Mouse (Mus musculus): ENCODE data around the gene Tdrd9. TPM values are rescaled to one million over a fixed set of nuclear protein-coding genes. Genes with fewer than 3 reads are reported as not detected.
"Not testable (repeated sequence)": the region's sequence is repeated elsewhere in the genome, so short reads cannot be mapped to it uniquely, and the experiment has no call there.

Tdrd9 gene
- total RNA-seq, 2 experiments from 2014 or later = 0.26 to 0.88 TPM

DNA sequence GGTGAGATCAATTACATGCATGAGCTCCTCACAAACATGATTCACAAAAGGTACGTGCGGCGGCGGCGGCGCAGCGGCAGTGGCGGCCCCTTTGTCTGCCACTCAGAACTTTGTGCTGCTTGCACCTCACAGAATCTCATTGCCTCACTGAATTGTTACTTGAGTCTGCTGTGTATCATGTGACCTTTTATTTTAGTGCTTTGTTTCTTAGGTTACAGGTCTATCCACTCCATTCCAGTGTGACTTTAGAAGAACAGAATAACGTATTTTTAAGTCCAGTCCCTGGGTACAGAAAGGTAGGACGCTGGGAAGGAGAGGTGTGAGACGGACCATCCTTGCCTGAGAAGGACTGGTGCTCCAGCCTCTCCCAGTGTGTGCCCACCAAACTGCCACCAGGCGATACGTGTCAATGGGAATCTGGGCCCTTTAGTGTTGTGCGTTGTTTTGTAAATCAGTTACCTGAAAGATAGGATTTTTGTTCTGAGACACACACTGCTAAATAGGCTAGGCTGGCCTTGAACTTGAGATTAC is 42.0 kb downstream of the Tdrd9 start:
- intact Hi-C loops (cut with DNase I) = no loop called here
- no peak for DNase-seq (ENCODE audit: extremely low spot score in 1 of 2, low spot score in 2 of 2)

DNA sequence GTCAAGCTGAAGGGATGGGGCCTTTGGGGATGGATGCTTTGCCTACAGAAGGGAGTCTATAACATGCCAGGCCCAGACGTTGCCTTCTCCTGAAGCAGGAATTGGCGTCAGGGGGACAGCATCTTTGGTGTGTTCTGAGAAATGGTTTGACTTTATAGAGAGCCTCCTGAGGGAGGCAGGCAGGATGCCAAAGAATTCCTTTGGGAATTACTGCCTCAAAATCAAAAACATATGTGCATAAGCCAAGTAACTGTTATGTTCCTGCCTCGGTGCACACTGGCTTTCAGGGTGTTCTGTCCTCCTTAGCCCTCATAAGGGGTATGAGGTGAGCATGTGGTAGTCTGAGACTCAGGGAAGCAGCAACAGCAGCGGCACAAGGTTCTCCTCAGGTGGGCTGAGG is 45.0 kb downstream of the Tdrd9 start:
- DNase-seq (ENCODE audit: extremely low spot score in 1 of 2, low spot score in 2 of 2) = no peak
- intact Hi-C loops (cut with DNase I) = no loop called here

DNA sequence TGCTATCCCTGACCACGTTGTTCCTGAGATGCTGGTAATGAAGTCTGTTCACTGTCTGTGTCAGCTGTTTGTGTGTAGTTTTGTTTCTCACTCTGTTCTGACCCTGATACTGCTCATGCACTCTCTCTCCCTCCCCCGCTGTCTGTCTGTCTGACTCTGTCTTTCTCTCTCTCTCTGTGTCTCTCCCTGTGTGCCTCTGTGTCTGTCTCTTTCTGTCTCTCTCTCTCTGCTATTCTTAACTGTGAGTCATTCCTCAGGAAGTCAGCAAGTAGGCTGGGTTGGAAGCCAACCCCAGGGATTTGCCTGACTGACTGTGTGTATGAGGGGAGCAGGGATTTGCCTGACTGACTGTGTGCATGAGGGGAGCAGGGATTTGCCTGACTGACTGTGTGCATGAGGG is 51.9 kb downstream of the Tdrd9 start:
- DNase-seq (ENCODE audit: extremely low spot score in 1 of 2, low spot score in 2 of 2) = no peak
- intact Hi-C loops (cut with DNase I) = no loop called here

DNA sequence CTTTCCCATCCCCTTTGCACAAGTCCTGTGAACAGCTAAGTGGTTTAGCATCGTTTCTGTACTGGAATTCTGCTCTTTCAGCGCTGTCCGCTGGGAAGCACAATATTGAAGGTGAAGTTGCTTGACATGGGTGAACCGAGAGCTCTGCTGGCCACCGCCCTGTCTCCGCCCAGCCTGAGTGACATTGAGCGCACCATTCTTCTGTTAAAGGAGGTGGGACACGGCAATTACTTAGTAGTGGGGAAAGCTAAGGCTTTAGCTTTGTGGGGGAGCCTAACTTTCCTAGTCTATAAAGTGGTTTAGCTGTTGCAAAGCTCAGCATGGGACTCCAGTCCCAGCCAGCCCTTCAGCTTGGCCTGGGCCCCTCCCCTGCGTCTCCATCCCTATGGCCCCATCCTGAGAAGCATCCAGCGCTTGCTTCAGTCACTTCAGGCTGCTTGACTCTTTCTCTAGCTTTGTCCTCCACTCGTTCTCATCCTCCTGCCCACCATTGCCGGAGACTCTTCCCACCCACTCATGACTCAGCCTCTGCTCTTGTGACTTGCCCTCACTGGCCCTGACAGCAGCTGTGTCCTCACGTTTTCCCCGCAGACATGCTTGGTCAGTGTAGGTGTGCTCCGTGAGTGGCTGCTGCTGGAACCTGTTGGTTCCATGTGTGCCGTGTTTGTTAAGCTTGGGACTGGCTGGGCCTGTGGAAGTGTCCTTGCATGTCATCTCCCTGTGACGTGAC is 53.4 kb downstream of the Tdrd9 start:
- no peak for DNase-seq (ENCODE audit: extremely low spot score in 1 of 2, low spot score in 2 of 2)
- intact Hi-C loops (cut with DNase I) = no loop called here

DNA sequence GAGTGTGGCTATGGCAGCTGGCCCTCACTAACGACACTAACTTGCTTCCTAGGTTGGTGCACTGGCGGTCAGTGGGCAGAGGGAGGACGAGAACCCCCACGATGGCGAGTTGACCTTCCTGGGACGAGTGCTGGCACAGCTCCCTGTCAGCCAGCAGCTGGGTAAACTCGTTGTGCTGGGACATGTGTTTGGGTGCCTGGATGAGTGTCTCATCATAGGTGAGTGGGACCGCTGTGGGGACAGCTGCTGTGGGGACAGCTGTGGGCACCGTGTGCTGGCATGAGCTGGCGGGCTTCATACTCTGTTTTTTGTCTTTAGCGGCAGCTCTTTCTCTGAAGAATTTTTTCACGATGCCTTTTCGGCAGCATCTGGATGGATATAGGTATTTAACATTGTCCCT is 54.1 kb downstream of the Tdrd9 start:
- DNase-seq (ENCODE audit: extremely low spot score in 1 of 2, low spot score in 2 of 2) = no peak
- intact Hi-C loops (cut with DNase I) = no loop called here

DNA sequence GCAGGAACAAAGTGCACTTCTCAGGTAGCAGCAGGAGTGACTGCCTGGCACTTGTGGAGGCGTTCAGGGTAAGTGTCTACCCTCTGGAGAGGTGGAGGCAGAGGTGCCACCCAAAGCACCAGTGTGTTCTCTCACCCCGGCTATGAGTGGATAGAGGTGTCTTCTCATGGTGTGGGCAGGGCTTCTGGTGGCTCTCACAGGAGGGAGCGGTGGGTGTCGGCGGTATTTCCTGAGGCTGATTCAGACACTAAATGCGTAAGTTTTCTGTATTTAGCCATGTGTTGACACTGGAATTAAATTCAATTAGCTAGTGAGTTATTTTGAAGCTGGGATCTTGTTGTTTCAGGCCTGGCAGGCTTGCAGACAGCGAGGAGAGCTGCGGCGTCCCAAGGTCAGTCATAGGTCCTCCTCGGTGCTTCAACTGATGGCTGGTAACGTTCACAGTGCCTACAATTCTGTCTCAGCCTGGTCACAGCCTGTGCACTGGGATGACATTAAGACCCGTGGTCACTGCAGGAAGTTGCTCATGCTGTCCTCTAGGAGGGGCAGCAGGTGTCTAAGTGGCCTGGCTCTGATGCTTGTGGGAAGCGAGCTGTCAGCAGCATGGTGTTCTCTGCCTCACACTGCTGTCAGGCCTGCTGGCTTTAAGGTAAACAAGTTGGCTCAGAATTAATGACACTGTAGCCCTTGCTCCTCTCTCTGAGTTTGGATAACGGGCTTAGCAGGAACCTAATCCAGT is 54.7 kb downstream of the Tdrd9 start:
- DNase-seq (ENCODE audit: extremely low spot score in 1 of 2, low spot score in 2 of 2) = no peak
- intact Hi-C loops (cut with DNase I) = no loop called here

DNA sequence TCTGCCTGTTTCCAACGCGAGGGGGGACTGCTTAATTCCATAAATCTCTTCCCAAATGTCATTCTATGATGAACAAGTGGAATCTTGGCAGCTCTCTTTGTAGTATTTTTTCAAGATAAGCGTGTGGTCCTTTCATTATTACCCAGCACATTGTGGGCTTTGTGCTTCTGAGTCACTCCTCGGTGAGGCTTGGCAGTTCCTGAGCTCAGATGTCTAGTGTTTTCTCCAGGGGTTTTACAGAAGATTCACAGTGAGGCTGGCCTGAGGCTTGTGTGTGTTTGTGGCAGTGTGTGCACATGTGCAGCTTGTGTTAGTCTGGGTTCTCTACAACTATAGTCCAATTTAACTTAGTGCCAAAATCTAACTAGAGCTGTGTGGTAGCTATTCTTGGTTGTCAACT is 56.0 kb downstream of the Tdrd9 start:
- DNase-seq (ENCODE audit: extremely low spot score in 1 of 2, low spot score in 2 of 2) = no peak
- intact Hi-C loops (cut with DNase I) = no loop called here

DNA sequence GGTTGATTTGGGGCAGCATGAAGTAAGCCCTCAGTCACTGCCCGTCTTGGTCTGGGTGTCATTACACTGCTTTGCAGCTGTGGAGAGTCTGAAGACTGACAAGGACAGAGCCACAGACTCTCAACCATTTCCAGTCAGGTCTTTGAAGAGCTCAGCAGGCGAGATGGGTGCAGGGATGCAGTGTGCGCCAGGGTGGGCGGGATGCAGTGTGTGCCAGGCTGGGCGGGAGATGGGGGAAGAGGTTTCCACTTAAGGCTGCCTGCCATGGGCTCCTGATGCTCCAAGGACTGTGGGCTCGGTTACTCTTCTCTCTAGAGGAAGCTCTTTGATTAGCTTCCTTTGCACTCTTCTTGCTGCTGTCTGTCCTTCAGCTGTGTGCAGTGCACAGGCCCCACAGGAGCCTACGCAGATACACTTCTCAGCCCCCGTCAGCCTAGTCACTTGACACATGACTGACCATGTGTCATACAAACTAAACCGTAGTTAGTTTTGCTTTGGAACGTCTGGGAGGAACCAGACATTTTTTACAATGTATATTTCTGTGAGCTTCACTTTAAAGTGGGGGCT is 62.1 kb downstream of the Tdrd9 start:
- DNase-seq (ENCODE audit: extremely low spot score in 1 of 2, low spot score in 2 of 2) = no peak
- intact Hi-C loops (cut with DNase I) = no loop called here

DNA sequence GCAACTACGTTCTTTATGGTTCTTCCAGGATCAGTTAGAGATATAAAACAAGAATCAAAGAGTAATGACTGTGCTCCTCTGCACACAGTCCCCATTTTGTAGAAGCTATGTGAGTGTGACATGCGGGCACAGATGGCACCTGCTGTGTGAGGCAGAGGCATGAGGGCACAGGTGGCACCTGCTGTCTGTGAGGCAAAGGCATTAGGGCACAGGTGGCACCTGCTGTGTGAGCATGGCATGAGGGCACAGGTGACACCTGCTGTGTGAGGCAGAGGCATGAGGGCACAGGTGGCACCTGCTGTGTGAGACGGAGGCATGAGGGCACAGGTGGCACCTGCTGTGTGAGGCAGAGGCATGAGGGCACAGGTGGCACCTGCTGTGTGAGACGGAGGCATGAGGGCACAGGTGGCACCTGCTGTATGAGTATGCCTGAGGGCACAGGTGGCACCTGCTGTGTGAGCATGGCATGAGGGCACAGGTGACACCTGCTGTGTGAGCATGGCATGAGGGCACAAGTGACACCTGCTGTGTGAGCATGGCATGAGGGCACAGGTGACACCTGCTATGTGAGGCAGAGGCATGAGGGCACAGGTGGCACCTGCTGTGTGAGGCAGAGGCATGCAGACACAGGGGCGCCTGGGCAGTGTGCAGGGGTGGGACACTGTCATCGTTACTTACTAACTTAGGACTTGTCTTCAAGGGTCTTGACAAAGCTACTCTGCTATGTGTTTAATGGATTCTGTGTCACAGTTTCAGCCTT is 64.2 kb downstream of the Tdrd9 start:
- DNase-seq (ENCODE audit: extremely low spot score in 1 of 2, low spot score in 2 of 2); intact Hi-C loops (cut with DNase I): not testable (repeated sequence)

DNA sequence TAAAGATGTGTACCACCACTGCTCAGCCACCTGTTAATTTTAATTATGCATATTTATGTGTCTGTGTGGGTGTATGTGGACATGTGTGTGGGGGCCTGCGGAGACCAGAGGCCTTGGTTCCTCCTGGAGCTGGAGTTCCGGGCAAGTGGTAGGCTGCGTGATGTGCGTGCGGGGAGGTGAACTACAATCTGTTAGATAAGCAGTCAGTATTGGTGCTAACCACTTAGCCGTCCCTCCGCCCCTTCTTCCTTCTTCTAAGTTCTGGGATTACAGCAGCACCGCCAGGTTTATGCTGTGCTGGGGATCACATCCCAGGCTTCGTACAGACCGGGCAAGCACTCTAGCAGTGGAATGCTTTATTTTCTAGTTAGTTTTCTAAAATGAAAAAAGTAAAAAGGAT is 67.1 kb downstream of the Tdrd9 start:
- DNase-seq (ENCODE audit: extremely low spot score in 1 of 2, low spot score in 2 of 2) = no peak
- intact Hi-C loops (cut with DNase I) = no loop called here

DNA sequence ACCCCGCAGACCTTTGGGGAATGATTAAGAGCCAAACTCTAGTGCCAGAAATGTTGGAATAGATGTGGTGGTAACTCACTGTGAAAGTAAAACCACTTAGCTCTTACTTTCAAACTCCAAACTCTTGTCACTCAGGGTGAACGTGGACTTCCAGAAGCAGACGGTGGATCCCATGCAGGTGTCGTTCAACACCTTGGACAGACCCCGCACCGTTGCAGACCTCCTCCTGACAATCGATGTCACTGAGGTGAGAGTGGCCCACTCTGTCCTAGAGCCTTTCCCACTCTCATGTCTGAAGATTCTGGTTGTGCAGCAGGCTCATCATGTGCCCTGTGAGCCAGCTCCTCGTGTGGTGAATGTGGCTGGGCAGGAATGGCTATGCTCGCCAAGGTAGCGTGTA is 67.8 kb downstream of the Tdrd9 start:
- intact Hi-C loops (cut with DNase I) = no loop called here
- DNase-seq (ENCODE audit: extremely low spot score in 1 of 2, low spot score in 2 of 2) = no peak

DNA sequence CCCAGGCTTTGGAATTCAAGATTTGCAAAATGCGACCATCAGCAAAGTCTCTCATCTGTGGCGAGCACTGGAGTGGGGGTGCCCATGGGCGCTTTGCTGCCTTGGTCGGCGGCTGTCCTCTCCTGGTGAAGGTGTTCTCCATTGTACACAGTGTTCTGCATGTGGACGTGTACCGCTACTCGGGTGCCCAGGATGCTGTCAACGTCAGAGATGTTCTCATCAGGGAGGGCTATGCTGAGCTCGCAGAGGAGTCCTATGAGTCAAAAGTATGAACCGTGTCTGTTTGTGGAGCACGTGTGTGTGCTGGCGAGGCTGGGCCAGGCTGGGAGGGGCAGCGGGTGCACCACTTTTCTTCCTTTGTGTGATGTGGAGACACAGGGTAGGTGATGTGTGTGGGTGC is 71.3 kb downstream of the Tdrd9 start:
- no peak for DNase-seq (ENCODE audit: extremely low spot score in 1 of 2, low spot score in 2 of 2)
- intact Hi-C loops (cut with DNase I) = no loop called here

DNA sequence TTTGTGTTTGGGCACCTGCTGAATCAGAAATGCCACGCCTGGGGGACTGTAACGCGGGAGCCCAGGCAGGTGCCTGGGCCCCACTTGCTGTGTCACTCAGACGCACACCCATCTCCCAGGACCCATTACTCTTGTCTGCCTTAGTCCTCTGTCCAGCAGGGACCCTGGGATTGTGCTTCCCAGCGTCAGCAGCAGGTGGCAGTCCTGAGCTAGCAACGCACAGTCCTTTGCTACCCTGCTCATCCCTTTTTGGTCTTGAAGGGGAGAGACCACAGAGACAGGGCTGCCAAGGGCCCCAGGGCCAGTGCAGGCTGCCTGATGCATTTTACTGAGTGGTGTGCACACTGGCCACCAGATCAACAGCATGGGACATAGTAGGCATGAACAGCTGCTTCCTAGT is 106.3 kb downstream of the Tdrd9 start:
- peak; percentile 26 to 69 for DNase-seq (ENCODE audit: extremely low spot score in 1 of 2, low spot score in 2 of 2)
- intact Hi-C loops (cut with DNase I) = no loop called here

DNA sequence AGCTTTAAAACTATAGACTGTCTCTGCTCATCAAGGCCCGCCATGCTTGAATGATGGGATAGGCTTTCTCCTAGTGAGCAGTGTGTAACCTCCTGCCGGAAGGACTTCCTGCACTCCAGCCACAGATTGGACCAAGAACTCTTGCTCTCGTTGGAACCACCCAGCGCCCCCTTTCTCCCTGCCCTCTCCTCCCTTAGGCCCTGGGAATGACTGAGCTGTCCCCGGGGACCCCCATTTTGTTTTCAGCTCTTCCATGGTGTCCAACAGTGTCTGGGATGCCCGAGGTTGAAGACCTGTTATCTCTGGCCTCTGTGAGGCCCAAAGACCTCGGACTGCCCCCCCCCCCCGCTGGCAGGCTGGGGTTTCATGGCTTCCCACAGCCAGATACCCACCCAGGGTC is 108.6 kb downstream of the Tdrd9 start:
- no peak for DNase-seq (ENCODE audit: extremely low spot score in 1 of 2, low spot score in 2 of 2)
- intact Hi-C loops (cut with DNase I) = no loop called here

DNA sequence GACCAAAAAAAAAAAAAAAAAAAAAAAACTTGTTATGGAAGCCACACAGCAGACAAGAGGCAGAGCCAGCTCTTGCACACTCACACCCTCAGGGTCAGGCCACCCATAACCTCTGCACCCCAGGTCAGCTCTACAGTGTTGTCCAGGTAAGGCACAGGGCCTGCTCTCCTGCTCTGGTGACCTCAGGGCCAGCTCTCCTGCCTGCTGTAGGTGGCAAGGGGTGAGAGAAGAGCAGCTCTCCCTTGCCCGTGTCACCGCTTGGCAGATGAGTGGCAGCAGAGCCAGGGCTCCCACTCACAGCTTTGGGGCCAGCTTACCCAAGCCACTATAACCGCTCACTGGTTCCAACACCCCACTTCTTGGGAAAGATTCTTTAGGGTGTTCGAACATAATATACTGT is 109.6 kb downstream of the Tdrd9 start:
- intact Hi-C loops (cut with DNase I) = no loop called here
- no peak for DNase-seq (ENCODE audit: extremely low spot score in 1 of 2, low spot score in 2 of 2)

DNA sequence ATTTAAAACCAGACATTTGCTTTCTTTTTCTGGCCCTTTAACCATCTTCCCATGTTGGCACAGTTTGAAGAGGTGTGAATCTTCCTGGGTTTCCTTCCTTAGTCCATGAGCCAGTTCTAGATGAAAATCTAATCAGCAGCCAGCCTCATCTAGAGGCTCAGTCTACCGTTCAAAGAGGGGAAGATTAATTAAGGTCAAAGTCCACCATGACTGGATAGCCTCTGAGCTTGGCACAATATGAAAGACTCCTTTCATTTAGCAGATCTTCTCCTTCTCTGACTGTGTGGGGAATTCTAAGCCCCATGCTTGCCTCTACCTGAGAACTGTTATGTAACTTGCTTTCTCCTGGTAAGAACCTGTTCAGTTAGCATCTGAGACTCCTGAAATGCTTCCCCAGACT is 110.9 kb downstream of the Tdrd9 start:
- no peak for DNase-seq (ENCODE audit: extremely low spot score in 1 of 2, low spot score in 2 of 2)
- intact Hi-C loops (cut with DNase I) = no loop called here

DNA sequence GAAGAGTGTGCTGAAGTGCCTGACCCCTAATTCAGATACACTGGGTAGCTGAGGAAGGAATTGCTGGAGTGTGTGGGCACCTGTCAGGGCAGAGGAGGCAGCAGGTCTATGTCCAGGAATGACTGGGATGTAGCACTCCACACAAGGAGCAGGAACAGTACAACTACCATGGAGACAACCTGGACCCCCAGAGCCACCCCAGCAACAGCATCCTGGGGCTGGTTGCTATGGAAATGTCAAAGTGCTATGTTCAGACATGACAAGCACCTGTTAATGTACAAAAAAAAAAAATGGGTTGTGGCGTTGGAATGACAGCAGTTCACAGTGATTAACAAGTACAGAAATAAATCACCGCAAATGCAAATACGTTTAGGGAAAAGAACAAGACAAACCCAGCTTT is 114.9 kb downstream of the Tdrd9 start:
- intact Hi-C loops (cut with DNase I) = no loop called here
- no peak for DNase-seq (ENCODE audit: extremely low spot score in 1 of 2, low spot score in 2 of 2)

DNA sequence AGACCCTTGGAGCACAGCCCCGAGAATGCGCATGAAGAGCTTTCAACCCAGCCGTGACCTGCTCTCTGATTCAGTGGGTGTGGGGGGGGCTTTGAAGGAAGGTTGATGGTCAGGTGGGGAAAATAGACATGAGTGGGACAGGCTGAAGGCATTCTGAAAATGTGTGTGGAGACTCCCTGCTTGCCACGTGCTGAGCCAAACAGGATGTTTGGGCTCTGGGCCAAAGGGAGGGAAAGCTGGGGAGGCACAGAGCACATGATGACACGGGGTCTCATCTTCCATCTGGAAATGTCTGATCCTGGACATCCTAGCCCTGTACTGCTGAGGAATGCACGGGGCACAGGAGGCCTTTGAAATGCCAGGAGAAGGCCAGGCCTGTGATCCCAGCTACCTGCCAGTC is 115.4 kb downstream of the Tdrd9 start:
- intact Hi-C loops (cut with DNase I) = no loop called here
- DNase-seq (ENCODE audit: extremely low spot score in 1 of 2, low spot score in 2 of 2) = no peak

DNA sequence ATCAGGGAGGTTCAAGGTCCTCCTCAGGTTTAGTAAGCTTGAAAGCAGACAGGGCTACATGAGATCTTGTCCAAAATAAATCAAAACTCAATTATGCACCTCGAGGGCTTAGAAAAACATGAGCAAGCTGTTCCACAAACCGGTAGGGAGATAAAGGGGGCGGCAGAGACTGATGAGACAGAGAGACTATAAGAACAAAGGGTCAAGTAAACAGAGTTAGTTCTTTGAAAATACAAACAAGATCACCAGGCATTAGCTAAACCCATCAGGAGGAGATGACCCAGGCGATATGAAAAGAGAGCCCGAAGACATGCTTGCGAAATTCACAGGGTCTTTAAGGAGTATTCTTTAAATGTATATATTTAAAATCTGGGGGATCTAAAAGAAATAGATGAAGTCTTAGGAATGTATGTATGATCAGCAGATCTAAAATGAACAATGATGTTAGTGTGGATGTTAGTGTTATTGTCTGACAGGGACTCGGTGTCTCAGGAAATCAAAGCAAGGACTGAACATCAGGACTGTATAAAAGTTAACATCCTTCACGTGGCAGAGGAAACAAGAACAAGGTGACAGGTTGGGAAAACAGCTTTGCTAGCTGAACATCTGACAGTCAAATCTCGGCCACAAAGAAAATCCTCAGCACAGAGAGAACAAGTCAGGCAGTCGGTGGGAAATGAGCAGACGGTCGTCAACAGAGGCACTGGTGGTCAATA is 117.4 kb downstream of the Tdrd9 start:
- intact Hi-C loops (cut with DNase I) = no loop called here
- DNase-seq (ENCODE audit: extremely low spot score in 1 of 2, low spot score in 2 of 2) = no peak
